Mouse (Mus musculus): ENCODE results near the gene Vps26a.

Vps26a gene

DNA sequence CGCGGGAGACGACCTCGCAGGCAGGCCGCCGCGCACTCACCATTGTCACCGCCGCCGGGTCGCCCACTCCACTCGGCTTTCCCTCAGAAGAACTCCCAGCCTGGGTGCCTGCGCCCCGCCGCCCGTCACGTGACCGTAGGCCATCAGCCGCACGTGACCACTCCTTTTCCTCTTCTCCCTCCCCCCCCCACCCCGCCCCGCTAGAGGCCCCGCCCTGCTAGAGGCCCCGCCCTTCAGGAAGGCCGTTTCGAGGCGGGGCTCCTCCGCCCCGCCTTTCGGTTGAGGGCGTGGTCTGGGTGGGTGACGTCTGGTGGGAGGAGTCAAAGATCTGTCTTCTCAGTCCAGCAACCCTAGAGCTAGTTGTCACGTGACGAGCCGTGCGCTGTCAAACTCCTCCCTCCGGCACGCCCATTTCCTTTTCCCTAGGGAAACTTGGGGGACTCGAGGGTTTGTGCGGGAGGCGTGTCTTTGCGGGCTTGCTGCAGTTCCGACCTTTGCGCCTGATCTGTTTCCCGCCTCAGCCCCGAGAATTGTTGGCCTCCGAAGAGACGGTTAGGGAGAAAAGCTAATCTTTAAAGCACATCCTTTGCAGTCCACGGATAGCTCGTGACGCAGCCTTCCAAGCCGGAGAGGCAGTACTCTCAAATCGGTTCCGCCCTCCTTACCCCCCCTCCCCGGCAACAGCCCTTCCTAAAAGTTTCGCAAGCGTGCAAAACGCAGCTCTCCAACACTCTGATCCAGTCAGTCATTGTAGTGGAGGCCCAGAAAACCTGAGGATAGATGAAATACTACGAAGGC is at the start of gene Vps26a:
Vps26a (minus strand) TSS at position 188 of the 798 bp plus-strand sequence.
- DNase-seq (ENCODE audit: low read depth, low spot score), result peak; percentile 98

DNA sequence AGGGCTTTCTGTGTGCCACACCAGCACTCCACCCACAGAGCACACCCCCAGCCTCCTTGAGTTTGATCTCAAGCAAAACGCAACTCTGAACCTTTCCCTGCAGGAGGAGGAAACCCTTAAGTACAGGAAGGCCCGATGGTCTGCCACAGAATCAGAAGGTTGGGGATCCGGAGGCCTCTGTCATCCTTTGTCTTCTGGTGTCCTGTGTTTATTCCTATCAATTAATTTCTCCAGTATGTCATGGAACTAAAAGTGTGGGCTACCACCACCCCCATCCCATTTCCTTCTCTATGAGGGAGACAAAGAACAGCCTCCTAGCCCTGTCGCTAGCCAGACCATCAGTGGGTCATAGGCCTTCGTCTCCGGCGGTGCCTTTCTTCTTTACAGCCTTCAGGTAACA is 47.9 kb upstream of the Vps26a start:
- no peak for DNase-seq (ENCODE audit: low read depth, low spot score)

DNA sequence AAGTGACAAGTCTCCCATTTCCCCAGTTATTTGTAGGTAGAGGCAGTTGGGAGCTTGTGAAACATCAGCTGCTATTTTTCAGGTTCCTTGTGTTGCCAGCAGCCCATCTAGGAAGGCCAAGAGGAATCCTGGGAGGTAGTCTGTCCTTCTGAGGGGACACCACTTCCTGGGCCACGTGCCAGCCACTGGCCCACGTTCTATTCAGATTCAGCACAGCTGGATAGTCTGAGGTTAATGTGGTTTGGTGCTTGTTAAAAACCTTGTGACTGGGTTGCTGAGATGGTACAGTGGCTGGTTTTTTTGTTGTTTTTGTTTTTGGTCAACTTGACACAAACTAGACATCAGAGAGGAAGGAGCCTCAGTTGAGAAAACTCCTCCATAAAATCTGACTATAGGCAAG is 46.2 kb upstream of the Vps26a start:
- no peak for DNase-seq (ENCODE audit: low read depth, low spot score)

DNA sequence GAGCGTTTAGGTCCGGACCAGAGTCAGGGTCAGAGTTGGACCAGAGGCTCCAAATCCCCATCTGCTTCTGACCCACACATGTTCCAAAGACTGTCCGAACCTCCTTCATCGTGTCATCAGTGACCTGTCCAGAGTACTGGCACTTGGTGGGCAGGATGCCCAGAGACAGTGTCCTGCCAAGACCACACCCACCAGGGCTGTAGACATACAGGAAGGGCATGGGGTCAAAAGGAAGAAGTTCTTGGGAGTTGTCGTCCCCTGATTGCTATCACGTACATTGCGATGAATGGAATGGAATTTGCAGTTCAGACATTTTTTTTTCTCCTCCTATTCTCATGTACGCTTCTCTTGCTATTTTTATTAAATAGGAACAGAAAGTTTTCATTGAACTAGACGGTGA is 43.6 kb upstream of the Vps26a start:
- DNase-seq (ENCODE audit: low read depth, low spot score), result no peak

DNA sequence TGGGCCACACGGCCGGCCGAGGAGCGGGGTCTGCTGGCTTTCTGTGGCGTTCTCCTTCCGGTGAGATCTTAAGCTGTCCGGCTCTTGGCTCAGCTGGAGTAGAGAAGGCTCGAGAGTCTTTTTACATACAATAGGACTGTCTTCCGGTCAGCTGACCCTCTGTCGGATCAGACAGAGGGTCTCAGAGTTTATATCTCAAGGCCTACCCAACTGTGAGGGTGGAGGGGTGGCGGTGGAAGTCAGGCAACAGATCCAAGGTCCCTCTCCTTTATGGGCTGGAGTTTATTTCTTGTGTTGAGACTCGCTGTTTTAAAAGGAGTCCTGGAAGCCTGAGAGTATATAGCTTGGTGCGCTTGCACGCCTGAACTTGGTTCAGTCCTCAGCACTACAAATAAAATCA is 40.7 kb upstream of the Vps26a start, which contains the start of gene Srgn:
Srgn (minus strand) TSS at position 101 of the 400 bp plus-strand sequence.
- no peak for DNase-seq (ENCODE audit: low read depth, low spot score)

DNA sequence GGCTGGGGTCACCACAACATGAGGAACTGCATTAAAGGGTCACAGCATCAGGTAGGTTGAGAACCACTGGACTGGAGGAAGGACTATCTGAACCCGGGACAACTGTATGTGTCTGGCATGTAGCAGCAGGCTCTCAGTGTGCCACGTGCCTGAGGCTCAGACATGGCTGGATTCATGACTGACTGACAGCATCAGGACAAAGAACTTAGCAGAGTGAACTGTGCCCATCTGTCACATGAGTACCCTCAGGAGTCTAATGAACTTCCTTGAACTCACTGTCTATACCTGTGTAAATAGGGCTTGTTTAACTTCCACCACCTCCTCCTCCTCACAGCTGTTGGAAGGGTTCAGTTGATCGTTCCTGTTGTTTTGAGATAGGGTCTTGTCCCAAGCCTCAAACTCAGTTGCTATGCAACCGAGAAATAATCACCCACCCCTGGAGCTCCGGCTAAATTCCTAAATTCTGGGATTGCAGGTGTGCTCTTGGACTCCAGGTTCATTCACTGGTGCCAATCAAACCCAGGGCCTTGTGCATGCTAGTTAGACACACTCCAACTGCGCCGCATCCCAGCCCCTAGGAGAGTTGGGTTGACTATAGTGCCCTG is 35.8 kb upstream of the Vps26a start:
- no peak for DNase-seq (ENCODE audit: low read depth, low spot score)

DNA sequence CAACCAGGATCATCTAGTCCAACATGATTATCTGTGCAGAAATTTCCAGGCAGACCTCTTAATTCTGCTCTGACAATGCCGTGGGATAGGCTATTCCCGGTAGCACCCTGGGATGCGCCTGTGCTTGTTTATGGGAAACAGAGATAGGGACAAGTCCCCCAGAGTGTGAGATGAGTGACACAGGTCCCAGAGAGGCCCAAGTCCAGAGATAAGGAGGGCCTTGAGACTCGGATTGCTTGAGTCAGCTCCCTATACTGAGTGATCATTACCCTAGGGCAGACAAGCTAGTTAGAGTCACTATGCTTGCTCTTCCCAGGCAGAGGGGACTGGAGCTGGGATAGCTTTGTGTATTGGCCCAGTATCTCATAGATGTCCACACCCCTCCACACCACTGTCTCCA is 35.2 kb upstream of the Vps26a start:
- DNase-seq (ENCODE audit: low read depth, low spot score), result no peak

DNA sequence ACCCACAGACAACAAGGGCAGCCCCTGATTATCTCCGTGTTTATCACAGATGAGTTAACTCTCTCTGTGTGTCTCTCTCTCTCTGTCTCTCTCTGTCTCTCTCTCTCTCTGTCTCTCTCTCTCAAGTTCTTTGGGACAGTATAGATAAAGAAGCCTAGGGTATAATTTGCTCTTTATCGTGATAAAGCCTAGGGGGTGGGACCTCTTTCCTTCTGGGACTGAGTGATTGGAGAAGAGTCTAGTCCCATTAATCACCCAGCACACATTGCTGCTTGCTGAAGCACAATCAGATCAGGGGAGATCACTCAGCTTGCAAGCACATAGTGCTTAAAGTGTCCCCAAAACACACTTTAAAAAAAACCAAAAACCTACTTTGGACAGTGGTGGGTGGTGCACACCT is 34.3 kb upstream of the Vps26a start:
- DNase-seq (ENCODE audit: low read depth, low spot score), result no peak

DNA sequence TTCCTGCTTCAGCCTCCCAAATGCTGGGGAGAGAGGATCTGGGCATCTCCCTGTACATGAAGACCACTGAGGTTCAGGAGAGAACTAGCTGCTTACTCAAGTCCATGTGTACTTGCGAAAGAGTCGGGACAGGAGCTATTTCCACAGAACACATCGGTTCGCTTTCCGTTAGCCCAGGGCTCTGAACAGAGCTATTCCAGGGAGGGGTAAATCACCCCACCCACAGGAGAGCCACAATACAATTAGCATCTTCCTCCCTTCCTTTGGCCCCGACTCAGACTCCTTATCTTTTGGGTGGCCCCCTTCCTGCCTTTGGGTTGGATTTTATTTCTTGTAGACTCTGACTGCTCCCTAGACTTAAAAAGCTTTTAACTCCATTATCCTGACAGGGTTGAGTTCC is 30.9 kb upstream of the Vps26a start:
- no peak for DNase-seq (ENCODE audit: low read depth, low spot score)

DNA sequence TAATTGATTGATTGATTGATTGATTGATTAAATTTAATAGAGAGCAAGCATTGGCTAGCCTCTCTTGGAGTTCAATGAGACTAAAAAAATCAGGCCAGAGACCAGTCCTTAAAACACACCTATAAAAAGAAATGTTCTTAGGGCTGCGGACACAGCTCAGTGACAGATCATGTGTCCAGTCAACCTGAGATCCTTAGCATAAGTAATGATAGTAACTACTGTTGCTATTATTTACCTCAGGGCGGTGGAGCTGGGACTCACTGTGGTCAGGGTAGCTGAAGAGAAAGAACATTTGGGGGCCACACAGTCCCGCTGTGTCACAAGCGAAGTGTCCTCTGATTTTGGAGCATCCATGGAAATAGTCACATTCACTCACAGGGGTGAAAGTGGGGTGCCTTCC is 26.2 kb upstream of the Vps26a start:
- DNase-seq (ENCODE audit: low read depth, low spot score), result no peak

DNA sequence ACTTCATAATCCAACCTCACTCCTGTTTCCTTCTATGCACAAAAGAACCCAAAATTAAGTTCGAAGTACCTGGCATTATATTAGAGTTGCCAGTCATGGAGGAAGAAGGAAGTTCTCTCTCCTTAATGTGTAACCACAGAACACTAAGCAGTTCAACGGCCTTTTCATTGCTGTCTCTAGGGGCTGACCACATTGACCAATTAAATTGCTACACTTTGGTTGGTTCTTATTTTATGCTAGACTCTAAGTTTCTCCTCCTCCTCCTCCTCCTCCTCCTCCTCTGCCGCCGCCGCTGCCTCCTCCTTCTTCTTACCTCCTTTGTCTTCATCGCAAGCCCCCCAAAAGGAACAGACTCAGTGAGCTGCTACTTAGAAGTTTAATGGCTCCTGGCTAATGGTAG is 24.9 kb upstream of the Vps26a start:
- no peak for DNase-seq (ENCODE audit: low read depth, low spot score)

DNA sequence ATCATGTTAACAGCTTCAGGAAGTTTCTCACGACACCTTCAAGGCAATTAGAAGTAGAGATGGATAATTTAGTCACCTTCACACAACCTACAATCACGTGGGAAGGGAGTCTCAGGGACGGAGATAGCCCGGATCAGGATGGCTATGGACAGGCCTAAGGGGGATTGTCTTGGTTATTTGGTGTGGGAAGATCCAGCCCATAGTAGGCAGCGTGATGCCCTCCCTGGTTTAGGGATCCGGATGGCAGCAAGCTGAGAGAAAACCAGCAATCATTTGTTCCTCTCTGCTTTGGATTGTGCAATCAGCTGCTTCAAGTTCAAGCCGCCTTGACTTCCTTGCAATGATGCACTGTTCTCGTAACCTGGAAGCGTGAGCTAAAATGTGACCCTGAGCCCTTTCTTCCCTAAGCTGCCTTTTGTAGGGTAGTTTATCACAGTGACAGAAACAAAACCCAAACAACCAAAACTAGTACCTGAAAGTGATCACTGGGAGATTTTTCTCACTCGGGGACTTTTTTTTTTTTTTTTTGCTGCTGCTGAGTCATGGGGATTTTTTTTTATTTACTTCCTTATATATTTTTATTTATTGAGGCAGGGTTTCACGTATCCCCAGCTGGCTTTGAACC is 22.5 kb upstream of the Vps26a start:
- no peak for DNase-seq (ENCODE audit: low read depth, low spot score)

DNA sequence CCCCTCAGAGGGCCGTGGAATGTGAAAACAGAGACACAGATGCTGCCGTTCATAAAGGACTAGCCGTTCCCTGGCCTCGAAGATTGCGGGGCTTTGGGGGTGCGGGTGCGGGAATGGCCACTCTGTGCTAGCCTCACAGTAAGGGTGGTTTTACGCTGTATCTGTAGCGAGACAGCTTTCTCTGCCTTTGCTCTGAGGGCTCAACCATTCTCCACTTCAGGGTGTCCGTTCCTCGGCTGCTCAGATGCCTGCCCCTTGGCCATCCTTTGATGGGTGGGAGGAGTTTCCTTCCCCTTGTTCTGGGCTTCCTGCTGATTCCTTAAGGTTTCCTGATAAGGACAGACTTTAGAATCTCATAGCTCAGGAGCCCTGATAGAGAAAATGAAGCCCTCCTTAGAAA is 21.9 kb upstream of the Vps26a start:
- no peak for DNase-seq (ENCODE audit: low read depth, low spot score)

DNA sequence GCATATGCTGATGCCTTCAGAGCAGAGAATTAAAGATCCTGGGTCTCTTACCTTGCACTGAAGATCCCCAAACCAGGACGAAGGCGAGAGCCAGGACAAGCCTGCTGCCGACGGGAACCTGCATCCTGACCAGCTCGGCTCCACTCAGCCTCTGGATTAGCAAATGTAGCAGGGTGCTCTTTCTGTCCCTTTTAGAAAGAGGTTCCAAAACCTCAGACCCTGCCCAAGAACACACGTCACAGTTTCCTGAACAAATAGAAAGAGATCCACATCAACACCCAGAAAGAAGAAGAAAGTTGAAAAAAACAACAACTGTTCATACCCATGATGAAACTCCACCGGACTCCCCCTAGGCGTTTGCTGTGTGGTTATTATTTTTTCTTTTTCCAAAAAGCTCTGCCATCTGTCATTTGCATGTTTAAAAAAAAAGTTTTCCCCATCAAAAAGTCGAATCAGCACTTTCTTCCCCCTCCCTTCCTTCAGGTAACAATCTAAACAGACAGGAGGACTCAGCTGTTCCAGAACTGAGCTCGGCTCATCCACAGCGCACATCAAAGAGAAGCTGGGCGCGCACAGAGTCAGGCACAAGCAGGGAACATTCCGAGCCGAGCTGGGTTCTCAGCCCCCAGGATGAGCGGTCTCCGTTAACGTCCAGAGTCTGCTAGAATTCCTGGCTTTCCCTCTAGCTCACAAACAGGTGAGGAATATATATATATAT is 21.1 kb upstream of the Vps26a start:
- DNase-seq (ENCODE audit: low read depth, low spot score), result no peak

DNA sequence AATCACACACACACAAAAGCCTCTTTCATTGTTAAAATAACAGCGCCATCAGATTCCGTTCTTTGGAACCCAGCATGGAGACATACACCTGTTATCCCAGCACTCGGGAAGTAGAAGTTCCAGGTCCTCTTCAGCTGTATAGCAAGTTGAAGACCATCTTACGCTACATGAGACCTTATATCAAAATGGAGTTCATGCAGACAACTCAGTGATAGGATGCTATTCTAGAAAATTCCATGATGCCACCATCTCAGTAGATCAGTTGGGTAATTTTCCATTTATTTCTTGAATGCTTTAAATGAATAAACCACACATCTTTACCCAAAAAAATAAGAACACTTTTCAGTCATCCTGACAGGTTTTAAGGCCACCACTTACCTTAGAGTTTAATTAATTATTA is 20.5 kb upstream of the Vps26a start:
- no peak for DNase-seq (ENCODE audit: low read depth, low spot score)

DNA sequence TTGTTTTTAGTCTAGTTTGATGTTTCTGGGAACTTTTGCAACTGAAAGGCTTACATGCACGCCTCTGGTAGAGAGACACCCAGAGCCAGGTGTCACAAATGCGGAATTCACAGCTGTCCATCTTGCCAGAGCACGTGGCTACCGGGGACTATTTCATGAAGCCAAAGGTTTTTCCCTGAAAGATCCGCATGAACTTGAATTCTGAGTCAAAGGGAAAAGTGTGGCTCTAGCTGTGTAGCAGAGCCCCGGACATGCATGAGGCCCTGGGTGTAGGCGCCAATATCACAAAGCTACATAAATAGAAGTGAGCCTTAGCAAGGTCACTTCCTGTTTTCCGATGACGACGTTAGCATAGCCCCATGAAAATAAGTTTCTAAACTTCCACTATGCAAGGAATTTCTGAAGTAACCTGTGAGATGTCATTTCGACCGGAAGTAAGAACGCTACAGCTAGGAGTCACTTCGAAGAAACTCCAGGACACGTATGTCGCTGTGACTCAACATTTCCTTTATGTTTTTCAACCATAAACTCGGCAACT is 19.5 kb upstream of the Vps26a start:
- no peak for DNase-seq (ENCODE audit: low read depth, low spot score)

DNA sequence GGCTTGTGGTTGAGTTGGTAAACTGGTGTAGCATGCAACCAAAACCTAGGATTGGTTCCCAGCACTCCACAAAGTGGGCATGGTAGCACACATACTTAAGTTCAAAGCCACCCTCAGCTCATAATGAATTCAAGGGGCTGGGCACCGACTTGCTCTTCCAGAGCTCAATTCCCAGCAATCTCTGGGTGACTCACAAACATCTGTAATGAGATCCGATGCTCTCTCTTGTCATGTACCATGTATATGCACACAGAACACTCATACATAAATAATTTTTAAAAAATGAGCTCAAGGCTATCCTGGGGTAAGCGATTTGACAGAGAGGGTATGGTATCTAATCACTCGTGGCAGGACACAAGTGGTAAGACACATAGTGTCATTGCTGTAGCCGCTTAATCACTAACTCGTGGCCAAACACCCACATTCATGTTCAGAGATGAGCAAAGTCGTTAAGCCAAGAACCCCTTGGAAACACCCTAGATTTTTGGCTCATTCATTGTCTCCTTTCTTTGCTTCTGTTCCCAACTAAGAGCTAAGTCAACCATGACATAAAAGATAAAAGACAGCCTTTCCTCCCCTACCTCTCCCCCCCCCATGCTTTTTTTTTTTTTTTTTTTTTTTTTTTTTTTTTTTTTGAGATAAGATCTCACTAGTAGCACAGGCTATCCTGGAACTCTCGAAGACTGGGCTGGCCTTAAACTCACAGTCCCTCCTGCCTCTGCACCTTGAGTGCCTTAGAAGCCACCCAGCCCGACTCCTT is 18.8 kb upstream of the Vps26a start:
- no peak for DNase-seq (ENCODE audit: low read depth, low spot score)

DNA sequence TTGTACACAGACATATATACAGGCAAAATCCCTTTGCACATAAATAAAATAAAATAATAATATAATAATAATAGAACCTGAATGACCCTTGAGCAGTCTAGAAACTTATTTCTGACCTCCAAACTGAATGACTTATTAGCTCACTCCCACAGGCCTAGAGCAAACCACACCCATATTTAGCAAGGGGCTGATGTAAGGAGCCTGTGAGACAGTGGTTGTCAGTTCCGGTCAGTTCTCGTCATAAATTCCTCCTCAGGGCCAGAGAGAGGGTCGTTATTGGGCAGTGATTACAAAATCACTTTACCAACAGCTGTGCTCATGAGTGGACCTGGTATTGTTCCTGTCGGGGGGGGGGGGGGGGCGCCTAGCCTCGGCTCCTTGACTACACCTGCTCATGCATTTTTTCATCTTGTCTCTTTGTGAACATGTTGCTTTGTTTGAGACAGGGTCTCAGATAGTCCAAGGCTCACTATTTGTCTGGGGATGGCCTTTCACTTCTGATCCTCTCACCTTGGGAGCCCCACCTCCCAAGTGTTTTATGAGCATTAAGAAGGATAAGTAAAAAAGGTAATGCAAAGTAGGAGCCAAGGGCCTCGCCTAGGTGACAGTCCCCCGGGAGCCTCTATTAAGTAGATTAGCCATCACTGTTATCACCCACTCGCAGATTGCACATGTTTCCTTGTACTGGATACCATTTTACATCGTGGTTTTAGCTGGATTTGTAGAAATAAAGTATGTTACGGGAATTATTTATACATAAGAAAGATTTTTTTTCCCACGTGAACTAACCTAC is 17.4 kb upstream of the Vps26a start:
- no peak for DNase-seq (ENCODE audit: low read depth, low spot score)

DNA sequence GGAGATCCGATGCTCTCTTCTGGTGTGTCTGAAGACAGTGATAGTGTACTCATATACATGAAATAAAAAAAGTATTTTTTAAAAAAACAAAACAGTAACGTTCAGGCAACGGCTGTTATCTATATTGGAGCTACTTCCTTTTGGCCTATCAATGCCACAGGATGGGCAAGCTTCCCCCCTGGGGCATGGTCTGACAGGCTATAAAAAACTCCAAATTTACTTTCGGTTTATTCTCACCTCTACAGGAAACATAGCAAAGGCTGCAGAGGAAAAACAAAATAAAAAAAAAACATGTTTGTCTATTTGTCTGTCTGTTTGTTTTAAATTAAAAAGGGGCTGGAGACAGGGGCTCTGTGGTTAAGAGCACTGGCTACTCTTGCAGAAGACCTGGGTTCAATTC is 16.7 kb upstream of the Vps26a start:
- no peak for DNase-seq (ENCODE audit: low read depth, low spot score)

DNA sequence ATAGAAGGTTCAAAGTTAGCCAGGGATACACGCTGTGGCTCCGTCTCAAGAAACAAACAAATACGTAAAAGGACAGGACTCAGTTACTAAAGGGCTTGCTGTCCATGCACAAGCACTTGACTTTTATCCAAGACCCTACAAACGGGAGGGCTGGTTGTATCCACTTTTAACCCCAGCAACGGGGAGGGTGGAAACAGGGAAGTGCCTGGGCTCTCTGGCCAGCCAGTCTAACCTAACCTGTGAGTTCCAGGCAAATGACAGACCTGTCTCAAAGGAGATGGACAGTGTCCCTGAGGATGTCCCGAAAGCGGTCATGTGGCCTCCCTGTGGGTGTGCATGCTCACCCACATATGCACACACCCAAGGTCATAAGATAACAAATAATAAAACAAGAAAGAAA is 15.3 kb upstream of the Vps26a start:
- no peak for DNase-seq (ENCODE audit: low read depth, low spot score)
